Mouse (Mus musculus) cortical plate, adult 2 months (tissue): ENCODE measurements at regions not wholly inside any gene's neighbourhood (a gene's known extent, or its start where the extent isn't known, plus 50 kb on each side); places are given as distances from the start of the nearest gene placed in this dataset.

ENCODE experiments used
- CTCF ChIP-seq: fragments of 200-500 bp; IDR thresholded peaks from 2 replicates; pipeline ENCODE4 v1.5.1; 2011; ENCODE audit warnings: mild to moderate bottlenecking, control low read depth, low read length; ENCODE audit not compliant: insufficient read depth; ENCODE audit errors: extremely low read depth
- POLR2A ChIP-seq: fragments of 200-500 bp; IDR thresholded peaks from 2 replicates; pipeline ENCODE4 v1.6.1; 2011; ENCODE audit warnings: mild to moderate bottlenecking, low read length, control low read depth; ENCODE audit not compliant: insufficient read depth; ENCODE audit errors: extremely low read depth

GRCm38 (mm10) chr14:36651053-36651735 is 317.4 kb downstream of the Ccser2 start:
- no peak for TF ChIP-seq POLR2A
- no peak for TF ChIP-seq CTCF
